ENCODE assay signal across 26 mouse cellular contexts in the genomic region with DNA sequence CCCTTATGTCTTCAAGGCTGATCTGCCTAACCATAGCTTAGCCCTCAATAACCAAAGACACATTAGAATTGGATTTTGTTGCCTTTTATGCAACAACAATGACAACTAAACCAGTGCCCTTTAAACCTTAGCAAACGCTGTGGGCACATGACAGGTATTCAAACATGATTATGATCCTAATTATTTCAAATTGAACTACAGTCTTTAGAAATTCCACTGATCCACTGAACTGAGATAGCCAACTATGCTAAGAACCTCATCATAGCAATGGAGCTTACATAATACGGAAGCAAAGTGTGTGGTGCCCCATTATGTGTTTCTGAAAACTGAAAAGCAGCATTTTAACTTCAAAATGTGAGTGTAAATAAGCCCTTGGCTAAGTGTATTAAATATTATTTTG.
"Had no signal": no experiment of that assay in that cellular context is flagged by ENCODE, and none has a peak within 500 bp of the region (broad histone marks: within the 10 kb centered on the region; RNA-seq: fewer than 3 reads in every experiment).

No protein-coding gene starts in this region.

- H3K4me2 ChIP-seq: heart, embryonic 13.5 days; heart, embryonic 15.5 days; hindbrain, embryonic 13.5 days; hindbrain, embryonic 15.5 days; intestine, embryonic 15.5 days; kidney, embryonic 15.5 days; limb, embryonic 12.5 days; liver, embryonic 11.5 days had no signal

- H3K4me1 ChIP-seq: heart, embryonic 10.5 days; heart, embryonic 13.5 days; heart, embryonic 15.5 days; hindbrain, embryonic 13.5 days; hindbrain, embryonic 15.5 days; intestine, embryonic 15.5 days; kidney, embryonic 15.5 days; limb, embryonic 10.5 days; limb, embryonic 12.5 days had no signal

- H3K9me3 ChIP-seq: heart, embryonic 10.5 days; heart, embryonic 13.5 days; heart, embryonic 15.5 days; hindbrain, embryonic 13.5 days; hindbrain, embryonic 15.5 days; intestine, embryonic 15.5 days; kidney, embryonic 15.5 days; limb, embryonic 10.5 days; limb, embryonic 12.5 days had no signal

- H3K36me3 ChIP-seq: heart, embryonic 10.5 days; heart, embryonic 13.5 days; heart, embryonic 15.5 days; hindbrain, embryonic 13.5 days; hindbrain, embryonic 15.5 days; intestine, embryonic 15.5 days; kidney, embryonic 15.5 days; limb, embryonic 10.5 days; limb, embryonic 12.5 days had no signal

- H3K4me3 ChIP-seq: gastrocnemius, adult 2 months; heart, embryonic 10.5 days; heart, embryonic 13.5 days; heart, embryonic 15.5 days; hindbrain, embryonic 13.5 days; hindbrain, embryonic 15.5 days; intestine, embryonic 15.5 days; kidney, embryonic 15.5 days; layer of hippocampus, adult 2 months; left cerebral cortex, adult 2 months; limb, embryonic 10.5 days; limb, embryonic 12.5 days had no signal

- DNase-seq: gastrocnemius, adult 2 months; gastrocnemius, postnatal 10 days; gastrocnemius, postnatal 25 days; heart, adult 18-20 months; heart, postnatal 14 days; heart, postnatal 36 days; kidney, adult 18-20 months; kidney, adult 8-10 months; kidney, postnatal 14 days; kidney, postnatal 36 days; liver had no signal

- H3K9ac ChIP-seq: heart, embryonic 13.5 days; heart, embryonic 15.5 days; hindbrain, embryonic 13.5 days; hindbrain, embryonic 15.5 days; intestine, embryonic 15.5 days; kidney, embryonic 15.5 days; limb, embryonic 12.5 days had no signal

- H3K27me3 ChIP-seq: heart, embryonic 13.5 days; heart, embryonic 15.5 days; hindbrain, embryonic 13.5 days; hindbrain, embryonic 15.5 days; intestine, embryonic 15.5 days; kidney, embryonic 15.5 days; limb, embryonic 12.5 days had no signal

- H3K27ac ChIP-seq: gastrocnemius, adult 2 months; heart, embryonic 10.5 days; heart, embryonic 13.5 days; heart, embryonic 15.5 days; hindbrain, embryonic 13.5 days; hindbrain, embryonic 15.5 days; intestine, embryonic 15.5 days; kidney, embryonic 15.5 days; kidney, postnatal 0 days; layer of hippocampus, adult 2 months; left cerebral cortex, adult 2 months; limb, embryonic 10.5 days; limb, embryonic 12.5 days had no signal

- ATAC-seq: inflammation-experienced regulatory T-cells, adult 6 months; intestine, embryonic 15.5 days; intestine, postnatal 0 days had no signal
